Mouse (Mus musculus) hindbrain, embryonic 14.5 days (tissue): ENCODE measurements around the gene Rabep2. TPM values are rescaled to one million over a fixed set of nuclear protein-coding genes. Genes with fewer than 3 reads are reported as not detected.
"Not testable (repeated sequence)": the region's sequence is repeated elsewhere in the genome, so short reads cannot be mapped to it uniquely, and the experiment has no call there.

ENCODE experiments used
- ATAC-seq: fragments of 200-750 bp; cut with Nextera tagmentation; 2 replicates; pipeline ENCODE4 v1.8.0; 2017; ENCODE audit warnings: moderate number of reproducible peaks, mild to moderate bottlenecking, moderate TSS enrichment, moderate library complexity; ENCODE audit not compliant: low FRiP score
- DNase-seq: peaks from one replicate; pipeline ENCODE4 v3.0.0-alpha.2; 2015; ENCODE audit warnings: low spot score
- H3K27ac ChIP-seq: fragments of 300-500 bp; sonication (generic); 2 replicates; pipeline ENCODE4 v1.5.1; 2014; ENCODE audit warnings: mild to moderate bottlenecking, moderate library complexity
- H3K27me3 ChIP-seq: fragments of 300-500 bp; sonication (generic); 2 replicates; pipeline ENCODE4 v1.6.1; 2014; ENCODE audit warnings: mild to moderate bottlenecking, low read length, mixed read lengths; ENCODE audit not compliant: control insufficient read depth, insufficient read depth
- H3K36me3 ChIP-seq: fragments of 300-500 bp; sonication (generic); replicated peaks from 2 replicates; pipeline ENCODE4 v1.6.1; 2014; ENCODE audit not compliant: control insufficient read depth, insufficient read depth
- H3K4me1 ChIP-seq: fragments of 300-500 bp; sonication (generic); replicated peaks from 2 replicates; pipeline ENCODE4 v1.6.1; 2014; ENCODE audit warnings: antibody characterized with exemption, low read length, mixed read lengths; ENCODE audit not compliant: control insufficient read depth, insufficient read depth
- H3K4me2 ChIP-seq: fragments of 300-500 bp; sonication (generic); replicated peaks from 2 replicates; pipeline ENCODE4 v1.6.1; 2014; ENCODE audit warnings: mild to moderate bottlenecking, moderate library complexity
- H3K4me3 ChIP-seq: fragments of 300-500 bp; sonication (generic); replicated peaks from 2 replicates; pipeline ENCODE4 v1.5.1; 2014; ENCODE audit warnings: mild to moderate bottlenecking, low read length
- H3K9ac ChIP-seq: fragments of 300-500 bp; sonication (generic); 2 replicates; pipeline ENCODE4 v1.6.1; 2014
- H3K9me3 ChIP-seq: fragments of 300-500 bp; sonication (generic); 2 replicates; pipeline ENCODE4 v1.6.1; 2016; ENCODE audit warnings: low read length; ENCODE audit not compliant: control insufficient read depth
- WGBS: fragments of 180-500 bp; shearing (Covaris S2); extraction: QIAGEN DNeasy Blood & Tissue Kit; methylation state at CpG from one replicate; pipeline ENCODE4 v1.1.7; 2014; 5-methylcytosine and 5-hydroxymethylcytosine counted together
- polyA plus RNA-seq: library from polyadenylated mRNA; unstranded; fragments of >200 nt; fragmentation: Nextera tagmentation; extraction: Ambion mirVana; gene quantifications from 2 replicates; pipeline ENCODE4 v1.2.1, GENCODE M21; 2014

The Rabep2 gene
- polyA plus RNA-seq, 1 experiment from 2014 or later = 20.2 TPM

GRCm38 (mm10) chr7:126473470-126474086, 45.0 kb downstream of the Rabep2 start:
- peak overlapping the region; percentile 69 for H3K4me2 ChIP-seq
- DNase-seq = no peak
- H3K9me3 ChIP-seq = no peaks in the 10 kb centered on the region
- no peak overlapping the region for H3K27ac ChIP-seq
- WGBS = 89% methylated on average over 9 of the region's 9 CpGs
- peaks cover 41% of the 10 kb centered on the region for H3K36me3 ChIP-seq
- peak overlapping the region; percentile 51 for H3K4me3 ChIP-seq
- H3K4me1 ChIP-seq = peaks cover 15% of the 10 kb centered on the region
- no peak for ATAC-seq
- H3K27me3 ChIP-seq = no peaks in the 10 kb centered on the region
- peak overlapping the region; percentile 76 for H3K9ac ChIP-seq

- Histone ChIP-seq H3K4me3 (peak overlapping the region; percentile 51), H3K9ac (peak overlapping the region; percentile 76), H3K27me3 (no peaks in the 10 kb centered on the region), H3K9me3 (no peaks in the 10 kb centered on the region), H3K27ac (peak overlapping the region; percentile 94), H3K4me2 (peak overlapping the region; percentile 69), H3K4me1 (peaks cover 15% of the 10 kb centered on the region), H3K36me3 (peaks cover 31% of the 10 kb centered on the region)
- DNase-seq (no peak), ATAC-seq (peak; percentile 44; the same call in 1 of the 2 replicates)
- WGBS = under 1% methylated on average over 24 of the region's 27 CpGs
Measured at GRCm38 (mm10) chr7:126474486-126474955, 46.0 kb downstream of the Rabep2 start.

GRCm38 (mm10) chr7:126474993-126475581, 46.5 kb downstream of the Rabep2 start, which contains the start of gene Sh2b1:
Gene Sh2b1 (minus strand): TSS chr7:126475424.
- WGBS = 1% methylated on average over 53 of the region's 53 CpGs

GRCm38 (mm10) chr7:126481699-126482098, 53.1 kb downstream of the Rabep2 start:
- Histone ChIP-seq H3K27ac (no peak overlapping the region), H3K4me1 (no peaks in the 10 kb centered on the region), H3K9ac (no peak overlapping the region), H3K36me3 (no peaks in the 10 kb centered on the region), H3K27me3 (no peaks in the 10 kb centered on the region), H3K4me3 (no peak overlapping the region), H3K9me3 (0 out of 2 replicates have a peak, but pooled peaks cover 5% of the 10 kb centered on the region), H3K4me2 (no peak overlapping the region)
- WGBS = 23% methylated on average over 5 of the region's 5 CpGs
- no peak for ATAC-seq
- DNase-seq = peak; percentile 70

More at GRCm38 (mm10) chr7:126474993-126475581, 46.5 kb downstream of the Rabep2 start, which contains the start of gene Sh2b1:
- ATAC-seq = peak; percentile 92
- Histone ChIP-seq H3K27ac (peak within 1 kb of the TSS; percentile 94), H3K9me3 (no peaks in the 10 kb centered on the region), H3K4me3 (peak within 1 kb of the TSS; percentile 51), H3K27me3 (no peaks in the 10 kb centered on the region), H3K36me3 (peaks cover 27% of the 10 kb centered on the region), H3K4me1 (peaks cover 15% of the 10 kb centered on the region), H3K9ac (peak within 1 kb of the TSS; percentile 76), H3K4me2 (peak within 1 kb of the TSS; percentile 69)
- DNase-seq = peak; percentile 95

GRCm38 (mm10) chr7:126482392-126482871, 53.9 kb downstream of the Rabep2 start:
- Histone ChIP-seq H3K4me2 (peak overlapping the region; percentile 58), H3K27ac (no peak overlapping the region), H3K27me3 (no peaks in the 10 kb centered on the region), H3K36me3 (no peaks in the 10 kb centered on the region), H3K9ac (peak overlapping the region; percentile 46), H3K9me3 (0 out of 2 replicates have a peak, but pooled peaks cover 5% of the 10 kb centered on the region), H3K4me1 (no peaks in the 10 kb centered on the region), H3K4me3 (peak overlapping the region; percentile 22)
- ATAC-seq = peak; percentile 59; the same call in 1 of the 2 replicates
- under 1% methylated on average over 23 of the region's 23 CpGs for WGBS
- peak; percentile 46 for DNase-seq

GRCm38 (mm10) chr7:126487052-126487483, 58.5 kb downstream of the Rabep2 start, which contains the start of gene Tufm:
Gene Tufm (plus strand): TSS chr7:126487361.
- peak; percentile 95 for ATAC-seq
- Histone ChIP-seq H3K9me3 (no peaks in the 10 kb centered on the region), H3K27ac (peak within 1 kb of the TSS; percentile 60), H3K27me3 (no peaks in the 10 kb centered on the region), H3K4me2 (peak within 1 kb of the TSS; percentile 96), H3K4me1 (0 out of 2 replicates have a peak, but pooled peaks cover 8% of the 10 kb centered on the region), H3K9ac (peak within 1 kb of the TSS; percentile 73), H3K4me3 (peak within 1 kb of the TSS; percentile 57), H3K36me3 (peaks cover 30% of the 10 kb centered on the region)
- DNase-seq = peak; percentile 94
- WGBS = under 1% methylated on average over 32 of the region's 32 CpGs

- H3K4me3 ChIP-seq = peak overlapping the region; percentile 57
- WGBS = 19% methylated on average over 21 of the region's 25 CpGs
- not testable (repeated sequence) for DNase-seq, H3K9me3 ChIP-seq, H3K4me1 ChIP-seq, H3K27me3 ChIP-seq
- H3K27ac ChIP-seq = 0 out of 2 replicates have a peak overlapping the region, but pooled peaks have one; percentile 9
- peak overlapping the region; percentile 96 for H3K4me2 ChIP-seq
- H3K36me3 ChIP-seq = peaks cover 37% of the 10 kb centered on the region
- peak overlapping the region; percentile 73 for H3K9ac ChIP-seq
- 0 out of 2 replicates have a peak, but pooled peaks have one; percentile 5 for ATAC-seq
Measured at GRCm38 (mm10) chr7:126487617-126488385, 59.2 kb downstream of the Rabep2 start.

GRCm38 (mm10) chr7:126491005-126491404, 62.4 kb downstream of the Rabep2 start:
- no peak overlapping the region for H3K4me3 ChIP-seq
- peaks cover 69% of the 10 kb centered on the region for H3K36me3 ChIP-seq
- no peak overlapping the region for H3K27ac ChIP-seq
- no peak overlapping the region for H3K9ac ChIP-seq
- H3K27me3 ChIP-seq = no peaks in the 10 kb centered on the region
- DNase-seq (no peak), ATAC-seq (no peak)
- H3K4me2 ChIP-seq = no peak overlapping the region
- 0 out of 2 replicates have a peak, but pooled peaks cover 8% of the 10 kb centered on the region for H3K4me1 ChIP-seq
- 90% methylated on average over 1 of the region's 1 CpGs for WGBS
- H3K9me3 ChIP-seq = no peaks in the 10 kb centered on the region
